Mouse (Mus musculus) kidney, adult 2 months (tissue): ENCODE measurements at regions not wholly inside any gene's neighbourhood (a gene's known extent, or its start where the extent isn't known, plus 50 kb on each side); places are given as distances from the start of the nearest gene placed in this dataset.

Experiments
- CTCF ChIP-seq: fragments of 200-500 bp; conservative IDR thresholded peaks from 2 replicates; pipeline ENCODE4 v1.5.1; 2011; ENCODE audit warnings: low read depth, mild to moderate bottlenecking, control low read depth, low read length, moderate library complexity, mixed read lengths; ENCODE audit not compliant: insufficient read depth, insufficient read length
- POLR2A ChIP-seq: fragments of 200-500 bp; IDR thresholded peaks from one replicate; pipeline ENCODE4 v1.6.1; 2011; ENCODE audit warnings: low read depth, low read length, control low read depth

GRCm38 (mm10) chr10:111900723-111901716 is 71.4 kb upstream of the Krr1 start:
- TF ChIP-seq POLR2A (no peak), CTCF (no peak)
